Mouse (Mus musculus) hindbrain, postnatal 0 days (tissue): ENCODE measurements at regions not wholly inside any gene's neighbourhood (a gene's known extent, or its start where the extent isn't known, plus 50 kb on each side); places are given as distances from the start of the nearest gene placed in this dataset.
"Not testable (repeated sequence)": the region's sequence is repeated elsewhere in the genome, so short reads cannot be mapped to it uniquely, and the experiment has no call there.

ENCODE experiments used
- ATAC-seq: fragments of 200-750 bp; cut with Nextera tagmentation; 2 replicates; pipeline ENCODE4 v1.8.0; 2017; ENCODE audit warnings: mild to moderate bottlenecking, moderate TSS enrichment, moderate library complexity
- DNase-seq: peaks from one replicate; pipeline ENCODE4 v3.0.0-alpha.2; 2015; ENCODE audit warnings: low spot score
- H3K27ac ChIP-seq: fragments of 300-500 bp; sonication (generic); 2 replicates; pipeline ENCODE4 v1.5.1; 2014; ENCODE audit warnings: mild to moderate bottlenecking
- H3K27me3 ChIP-seq: fragments of 300-500 bp; sonication (generic); 2 replicates; pipeline ENCODE4 v1.6.1; 2014; ENCODE audit warnings: low read length, mixed read lengths; ENCODE audit not compliant: insufficient read depth
- H3K36me3 ChIP-seq: fragments of 300-500 bp; sonication (generic); 2 replicates; pipeline ENCODE4 v1.6.1; 2014; ENCODE audit warnings: low read length, mixed read lengths; ENCODE audit not compliant: insufficient read depth
- H3K4me1 ChIP-seq: fragments of 300-500 bp; sonication (generic); 2 replicates; pipeline ENCODE4 v1.6.1; 2014; ENCODE audit warnings: antibody characterized with exemption, low read length, mixed read lengths; ENCODE audit not compliant: insufficient read depth
- H3K4me2 ChIP-seq: fragments of 300-500 bp; sonication (generic); 2 replicates; pipeline ENCODE4 v1.6.1; 2014; ENCODE audit warnings: low read depth, mild to moderate bottlenecking, low read length, moderate library complexity, mixed read lengths
- H3K4me3 ChIP-seq: fragments of 300-500 bp; sonication (generic); 2 replicates; pipeline ENCODE4 v1.5.1; 2014; ENCODE audit warnings: low read length
- H3K9ac ChIP-seq: fragments of 300-500 bp; sonication (generic); replicated peaks from 2 replicates; pipeline ENCODE4 v1.6.1; 2014; ENCODE audit warnings: mild to moderate bottlenecking, low read length, moderate library complexity, mixed read lengths
- H3K9me3 ChIP-seq: fragments of 300-500 bp; sonication (generic); 2 replicates; pipeline ENCODE4 v1.6.1; 2016; ENCODE audit warnings: low read length, mixed read lengths
- CTCF ChIP-seq: IDR thresholded peaks from 2 replicates; pipeline ENCODE4 v1.5.1; 2016; ENCODE audit warnings: antibody characterized with exemption, control low read depth, low read depth
- WGBS: fragments of 180-500 bp; shearing (Covaris S2); extraction: QIAGEN DNeasy Blood & Tissue Kit; methylation state at CpG from one replicate; pipeline ENCODE4 v1.1.7; 2014; 5-methylcytosine and 5-hydroxymethylcytosine counted together

- H3K4me3 ChIP-seq = no peak overlapping the region
- H3K36me3 ChIP-seq = no peaks in the 10 kb centered on the region
- DNase-seq (no peak), ATAC-seq (no peak)
- no peak for TF ChIP-seq CTCF
- H3K9ac ChIP-seq = no peak overlapping the region
- H3K27me3 ChIP-seq = no peaks in the 10 kb centered on the region
- 51% methylated on average over 4 of the region's 4 CpGs for WGBS
- no peak overlapping the region for H3K4me2 ChIP-seq
- H3K27ac ChIP-seq = no peak overlapping the region
- no peaks in the 10 kb centered on the region for H3K4me1 ChIP-seq
- no peaks in the 10 kb centered on the region for H3K9me3 ChIP-seq
These were observed 571.6 kb upstream of the Adamts5 start for GRCm38 (mm10) chr16:86473059-86473740.

DNA sequence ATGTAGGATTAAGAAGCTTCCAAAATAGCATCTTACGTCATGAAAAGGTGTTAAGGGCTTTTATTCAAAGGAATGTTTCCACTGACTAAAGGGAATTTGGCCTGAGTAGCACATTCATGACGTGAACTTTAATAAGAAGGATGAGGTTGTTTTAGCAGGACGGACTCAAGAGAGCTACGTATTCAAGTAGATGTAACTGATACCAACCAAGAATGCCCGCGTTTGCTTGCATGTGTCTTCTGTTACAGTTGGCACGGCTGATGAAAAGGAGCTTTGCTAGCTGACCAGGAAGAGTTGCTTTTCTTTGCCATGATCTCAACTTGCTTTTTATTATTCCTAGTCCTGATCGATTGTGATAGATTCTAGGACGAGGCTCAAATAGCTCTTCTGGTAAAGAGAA is 559.4 kb upstream of the Adamts5 start:
- no peaks in the 10 kb centered on the region for H3K4me1 ChIP-seq
- DNase-seq (no peak), ATAC-seq (no peak)
- no peak overlapping the region for H3K4me2 ChIP-seq
- no peaks in the 10 kb centered on the region for H3K27me3 ChIP-seq
- H3K9ac ChIP-seq = no peak overlapping the region
- 86% methylated on average over 9 of the region's 9 CpGs for WGBS
- H3K36me3 ChIP-seq = no peaks in the 10 kb centered on the region
- TF ChIP-seq CTCF = no peak
- no peaks in the 10 kb centered on the region for H3K9me3 ChIP-seq
- H3K4me3 ChIP-seq = no peak overlapping the region
- H3K27ac ChIP-seq = no peak overlapping the region

DNA sequence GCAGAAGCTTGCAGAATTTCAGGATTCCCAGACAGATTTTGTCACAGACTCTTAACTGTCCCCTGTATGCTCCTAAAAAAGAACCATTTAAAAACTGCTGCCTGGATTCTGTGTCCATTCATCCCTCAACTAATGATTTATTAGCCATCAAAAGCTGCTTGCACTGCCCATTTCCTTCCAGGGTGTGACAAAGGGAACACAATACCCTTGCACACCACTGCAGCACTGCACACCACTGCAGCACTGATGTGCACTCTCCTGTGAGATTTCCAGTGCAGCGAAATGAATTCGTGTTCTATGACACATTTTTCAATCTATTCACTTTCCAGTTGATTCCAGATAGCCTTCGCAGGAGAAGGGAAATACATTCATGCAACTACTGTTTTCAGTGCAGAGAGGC is 555.0 kb upstream of the Adamts5 start:
- DNase-seq (no peak), ATAC-seq (no peak)
- H3K36me3 ChIP-seq = no peaks in the 10 kb centered on the region
- TF ChIP-seq CTCF = no peak
- H3K27me3 ChIP-seq = no peaks in the 10 kb centered on the region
- H3K27ac ChIP-seq = no peak overlapping the region
- no peak overlapping the region for H3K4me3 ChIP-seq
- no peaks in the 10 kb centered on the region for H3K4me1 ChIP-seq
- H3K9ac ChIP-seq = no peak overlapping the region
- WGBS = 76% methylated on average over 3 of the region's 3 CpGs
- H3K4me2 ChIP-seq = no peak overlapping the region
- no peaks in the 10 kb centered on the region for H3K9me3 ChIP-seq

- Histone ChIP-seq H3K4me3 (no peak overlapping the region), H3K27me3 (no peaks in the 10 kb centered on the region), H3K36me3 (no peaks in the 10 kb centered on the region), H3K9me3 (no peaks in the 10 kb centered on the region), H3K4me1 (no peaks in the 10 kb centered on the region), H3K4me2 (no peak overlapping the region), H3K9ac (no peak overlapping the region), H3K27ac (no peak overlapping the region)
- ATAC-seq = no peak
- 68% methylated on average over 3 of the region's 3 CpGs for WGBS
- DNase-seq = no peak
- no peak for TF ChIP-seq CTCF
These were observed 553.2 kb upstream of the Adamts5 start for GRCm38 (mm10) chr16:86454810-86455209.

DNA sequence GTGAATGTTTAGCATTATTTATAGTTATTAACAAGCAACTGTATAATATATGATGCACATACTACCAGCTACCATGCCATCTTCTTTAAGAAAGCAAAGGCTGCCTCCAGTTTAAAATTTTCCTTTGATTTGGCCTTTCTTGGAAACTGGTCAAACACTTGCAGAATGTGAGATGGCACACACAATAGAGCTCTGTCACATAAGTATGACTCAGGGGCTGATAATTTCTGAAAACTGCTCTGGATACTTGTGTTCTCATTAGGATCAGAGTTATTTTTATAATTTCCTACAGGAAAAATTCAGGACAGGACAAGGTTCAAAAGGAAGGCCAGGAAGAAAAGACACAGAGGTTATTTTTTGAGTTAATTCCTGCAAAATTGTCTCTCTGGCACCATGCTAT is 552.4 kb upstream of the Adamts5 start:
- no peak for TF ChIP-seq CTCF
- Histone ChIP-seq H3K27ac (no peak overlapping the region), H3K4me3 (no peak overlapping the region), H3K9me3 (no peaks in the 10 kb centered on the region), H3K9ac (no peak overlapping the region), H3K4me1 (no peaks in the 10 kb centered on the region), H3K27me3 (no peaks in the 10 kb centered on the region), H3K4me2 (no peak overlapping the region), H3K36me3 (no peaks in the 10 kb centered on the region)
- DNase-seq = no peak
- ATAC-seq = no peak

- Histone ChIP-seq H3K27ac (no peak overlapping the region), H3K4me3 (no peak overlapping the region), H3K36me3 (no peaks in the 10 kb centered on the region), H3K27me3 (no peaks in the 10 kb centered on the region), H3K9ac (no peak overlapping the region), H3K9me3 (no peaks in the 10 kb centered on the region), H3K4me1 (no peaks in the 10 kb centered on the region), H3K4me2 (no peak overlapping the region)
- ATAC-seq (no peak), DNase-seq (no peak)
- TF ChIP-seq CTCF = no peak
- WGBS = 13% methylated on average over 1 of the region's 1 CpGs
These were observed 547.0 kb upstream of the Adamts5 start for GRCm38 (mm10) chr16:86448478-86449160.

GRCm38 (mm10) chr16:86419458-86419857 is 517.8 kb upstream of the Adamts5 start:
- not testable (repeated sequence) for H3K27ac ChIP-seq, H3K36me3 ChIP-seq, H3K27me3 ChIP-seq, H3K4me2 ChIP-seq, H3K4me3 ChIP-seq, H3K4me1 ChIP-seq, H3K9ac ChIP-seq, H3K9me3 ChIP-seq
- ATAC-seq = peak; percentile 87
- WGBS = 12% methylated on average over 5 of the region's 5 CpGs
- TF ChIP-seq CTCF = peak; percentile 75
- peak; percentile 87 for DNase-seq
